Mouse (Mus musculus) cerebellum, adult 2 months (tissue): ENCODE results near the gene Fchsd2.

Experiments
- CTCF ChIP-seq: fragments of 200-500 bp; IDR thresholded peaks from 2 replicates; pipeline ENCODE4 v1.5.1; 2011; ENCODE audit warnings: low read depth, mild to moderate bottlenecking, control low read depth, low read length, moderate library complexity, borderline replicate concordance; ENCODE audit not compliant: insufficient read depth
- POLR2A ChIP-seq: fragments of 200-500 bp; IDR thresholded peaks from 2 replicates; pipeline ENCODE4 v1.6.1; 2011; ENCODE audit warnings: low read length, control low read depth, borderline replicate concordance; ENCODE audit not compliant: insufficient read depth

DNA sequence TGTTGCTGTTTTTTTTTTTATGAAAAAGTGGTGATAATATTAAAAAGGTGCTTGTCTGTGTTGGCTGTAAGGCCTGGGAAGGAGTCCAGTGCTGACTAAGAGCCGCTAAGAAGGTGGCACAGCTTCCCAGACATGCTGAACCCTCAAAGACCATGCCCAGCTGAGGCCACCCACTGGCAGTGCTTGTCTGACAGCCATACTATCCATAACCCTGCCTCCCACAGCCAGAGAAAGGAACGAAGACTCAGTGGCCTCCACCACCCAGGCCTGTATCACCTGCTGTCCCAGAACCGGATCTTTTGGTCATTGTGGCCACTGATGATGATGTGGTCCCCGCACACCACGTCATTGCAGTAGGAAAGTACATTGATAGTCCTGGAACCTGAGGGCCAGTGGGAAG, 198.5 kb downstream of the Fchsd2 start:
- no peak for TF ChIP-seq CTCF
- TF ChIP-seq POLR2A = no peak
